Mouse (Mus musculus): ENCODE measurements around the gene Psg25. TPM values are rescaled to one million over a fixed set of nuclear protein-coding genes. Genes with fewer than 3 reads are reported as not detected.

Psg25 gene
- polyA plus RNA-seq, 1 experiment from 2014 or later: not detected

GRCm38 (mm10) chr7:18511479-18511878, 20.6 kb downstream of the Psg25 start:
- Histone ChIP-seq H3K9ac (replicated peaks) (no peak overlapping the region), H3K4me1 (ENCODE audit: insufficient read depth) (no peaks in the 10 kb centered on the region), H3K27me3 (ENCODE audit: insufficient read depth, low read length) (no peaks in the 10 kb centered on the region), H3K9me3 (ENCODE audit: low read length) (no peaks in the 10 kb centered on the region), H3K27ac (ENCODE audit: low read depth) (no peak overlapping the region), H3K4me2 (ENCODE audit: low read depth, low read length) (no peak overlapping the region), H3K36me3 (replicated peaks; ENCODE audit: insufficient read depth, low read length) (no peaks in the 10 kb centered on the region), H3K4me3 (ENCODE audit: low read depth, low read length) (no peak overlapping the region)
- ATAC-seq: no peak
- 18% methylated on average over 9 of the region's 9 CpGs for WGBS (ENCODE audit: insufficient replicate concordance)
- peak; percentile 17 for DNase-seq
- TF ChIP-seq EP300 (IDR thresholded peaks at IDR 0.05; ENCODE audit: low read depth): no peak
- TF ChIP-seq CTCF (IDR thresholded peaks at IDR 0.05; ENCODE audit: low read depth): peak; percentile 26; the same call in 1 of the 2 replicates

DNA sequence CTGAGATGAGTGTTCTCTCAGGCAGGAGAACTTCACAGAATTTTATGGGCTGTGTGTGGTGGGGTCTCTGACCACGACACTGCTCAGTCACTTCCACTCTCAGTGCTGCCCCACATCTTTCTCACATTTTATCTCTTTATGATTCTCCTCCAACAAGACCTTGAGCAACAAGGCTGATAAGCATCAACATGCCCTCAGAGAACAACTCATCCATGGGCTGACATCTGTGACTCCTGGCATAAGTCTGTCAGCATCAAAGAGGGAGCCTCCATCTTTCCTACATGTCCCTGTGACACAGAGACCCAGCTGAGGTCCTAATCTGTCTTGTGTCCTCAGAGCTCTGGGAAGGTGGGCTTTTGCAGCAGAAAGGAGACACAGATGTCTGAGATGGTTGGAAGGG, 48.0 kb downstream of the Psg25 start, which contains the start of gene Psg26:
Gene Psg26 (minus strand): TSS at position 101 of the 400 bp plus-strand sequence.
- TF ChIP-seq EP300 (IDR thresholded peaks at IDR 0.05; ENCODE audit: low read depth) (no peak), CTCF (IDR thresholded peaks at IDR 0.05; ENCODE audit: low read depth) (no peak)
- H3K4me2 ChIP-seq (ENCODE audit: low read depth, low read length): no peak within 1 kb of the TSS
- WGBS (ENCODE audit: insufficient replicate concordance): 33% methylated on average over 1 of the region's 1 CpGs
- no peaks in the 10 kb centered on the region for H3K27me3 ChIP-seq (ENCODE audit: insufficient read depth, low read length)
- ATAC-seq: no peak
- no peak within 1 kb of the TSS for H3K4me3 ChIP-seq (ENCODE audit: low read depth, low read length)
- H3K9ac ChIP-seq (replicated peaks): no peak within 1 kb of the TSS
- H3K9me3 ChIP-seq (ENCODE audit: low read length): no peaks in the 10 kb centered on the region
- H3K4me1 ChIP-seq (ENCODE audit: insufficient read depth): no peaks in the 10 kb centered on the region
- no peak for DNase-seq
- H3K36me3 ChIP-seq (replicated peaks; ENCODE audit: insufficient read depth, low read length): no peaks in the 10 kb centered on the region
- no peak within 1 kb of the TSS for H3K27ac ChIP-seq (ENCODE audit: low read depth)

Other genes starting within 250 kb of the Psg25 start
- gene Psg18, start 177.3 kb downstream of the Psg25 start, polyA plus RNA-seq (2015; fragmentation: Nextera tagmentation; extraction: Ambion mirVana): not detected in 2 replicates
- not detected in 2 replicates for gene Psg28, start 100.2 kb downstream of the Psg25 start, polyA plus RNA-seq (2015; fragmentation: Nextera tagmentation; extraction: Ambion mirVana)
- not detected in 2 replicates for gene Psg26, start 48.1 kb downstream of the Psg25 start, polyA plus RNA-seq (2015; fragmentation: Nextera tagmentation; extraction: Ambion mirVana)
- not detected in 2 replicates for gene Psg27, start 35.0 kb upstream of the Psg25 start, polyA plus RNA-seq (2015; fragmentation: Nextera tagmentation; extraction: Ambion mirVana)
- gene Psg23, start 84.2 kb upstream of the Psg25 start, polyA plus RNA-seq (2015; fragmentation: Nextera tagmentation; extraction: Ambion mirVana): not detected in 2 replicates
- gene Psg21, start 124.5 kb upstream of the Psg25 start, polyA plus RNA-seq (2015; fragmentation: Nextera tagmentation; extraction: Ambion mirVana): not detected in 2 replicates
- gene Psg20, start 153.9 kb upstream of the Psg25 start, polyA plus RNA-seq (2015; fragmentation: Nextera tagmentation; extraction: Ambion mirVana): not detected in 2 replicates
- gene Psg22, start 185.8 kb upstream of the Psg25 start, polyA plus RNA-seq (2015; fragmentation: Nextera tagmentation; extraction: Ambion mirVana): 0.23 and 0.33 TPM in 2 replicates